Mouse (Mus musculus) small intestine, adult 2 months (tissue): Measurements from ENCODE around the gene Usp3. TPM values are rescaled to one million over a fixed set of nuclear protein-coding genes. Genes with fewer than 3 reads are reported as not detected.

Experiments used
- H3K27ac ChIP-seq: fragments of 200-500 bp; 2 replicates; pipeline ENCODE4 v1.5.1; 2012; ENCODE audit warnings: low read depth, low read length, control low read depth, inconsistent platforms; ENCODE audit not compliant: insufficient read depth
- H3K27me3 ChIP-seq: fragments of 200-500 bp; 2 replicates; pipeline ENCODE4 v1.6.1; 2012; ENCODE audit warnings: mild to moderate bottlenecking, moderate library complexity, low read length, inconsistent platforms; ENCODE audit not compliant: control insufficient read depth, insufficient read depth
- H3K36me3 ChIP-seq: fragments of 200-500 bp; 2 replicates; pipeline ENCODE4 v1.6.1; 2012; ENCODE audit warnings: mild to moderate bottlenecking, low read length, control low read depth, inconsistent platforms; ENCODE audit not compliant: control insufficient read depth, insufficient read depth
- H3K4me1 ChIP-seq: fragments of 200-500 bp; 2 replicates; pipeline ENCODE4 v1.6.1; 2012; ENCODE audit warnings: low read length, inconsistent platforms, mixed read lengths; ENCODE audit not compliant: control insufficient read depth, insufficient read depth, insufficient read length
- H3K4me3 ChIP-seq: fragments of 200-500 bp; 2 replicates; pipeline ENCODE4 v1.5.1; 2012; ENCODE audit warnings: low read depth, mild to moderate bottlenecking, control low read depth, inconsistent platforms, low read length, moderate library complexity
- CTCF ChIP-seq: fragments of 200-500 bp; IDR thresholded peaks from 2 replicates; pipeline ENCODE4 v1.5.1; 2012; ENCODE audit warnings: low read depth, mild to moderate bottlenecking, control low read depth, inconsistent platforms, low read length, moderate library complexity, mixed read lengths; ENCODE audit not compliant: insufficient replicate concordance, insufficient read length; ENCODE audit errors: extremely low read depth
- POLR2A ChIP-seq: fragments of 200-500 bp; IDR thresholded peaks from 2 replicates; pipeline ENCODE4 v1.6.1; 2012; ENCODE audit warnings: low read depth, mild to moderate bottlenecking, control low read depth, inconsistent platforms, low read length, moderate library complexity
- WGBS: fragments of 180-500 bp; shearing (Covaris S2); methylation state at CpG from one replicate; pipeline ENCODE4 v1.1.7; 2018; 5-methylcytosine and 5-hydroxymethylcytosine counted together
- polyA plus RNA-seq: library from polyadenylated mRNA; depleted of rRNA; stranded (reverse); fragments of >200 nt; gene quantifications from 2 replicates; pipeline ENCODE4 v1.2.3, GENCODE M21; 2012

Gene Usp3
- polyA plus RNA-seq, 1 experiment, result 19.8 TPM

DNA sequence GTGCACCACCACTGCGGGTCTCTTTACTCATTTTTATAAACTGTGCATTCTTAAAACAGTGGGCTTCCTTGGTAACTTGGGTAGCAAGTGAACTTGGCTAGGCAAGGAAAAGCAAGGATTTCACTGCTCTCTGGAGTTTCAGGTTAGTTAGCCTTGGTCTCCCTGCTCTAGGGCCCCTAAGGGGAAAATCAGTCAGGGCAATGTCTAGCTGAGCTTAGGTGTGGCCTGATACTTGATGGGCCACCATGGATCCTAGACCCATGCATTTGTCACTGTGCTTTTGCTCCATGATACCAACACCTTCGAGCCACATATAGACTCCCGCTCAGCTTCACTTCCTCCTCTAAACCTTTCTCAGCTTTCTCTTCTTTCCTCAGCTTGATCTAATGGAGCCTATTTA is 71.3 kb downstream of the Usp3 start:
- WGBS, result 96% methylated on average over 3 of the region's 3 CpGs
- no peak overlapping the region for H3K27ac ChIP-seq
- no peaks in the 10 kb centered on the region for H3K4me1 ChIP-seq
- no peaks in the 10 kb centered on the region for H3K27me3 ChIP-seq
- H3K4me3 ChIP-seq, result no peak overlapping the region
- TF ChIP-seq POLR2A, result no peak
- TF ChIP-seq CTCF, result no peak
- peaks cover 71% of the 10 kb centered on the region for H3K36me3 ChIP-seq

DNA sequence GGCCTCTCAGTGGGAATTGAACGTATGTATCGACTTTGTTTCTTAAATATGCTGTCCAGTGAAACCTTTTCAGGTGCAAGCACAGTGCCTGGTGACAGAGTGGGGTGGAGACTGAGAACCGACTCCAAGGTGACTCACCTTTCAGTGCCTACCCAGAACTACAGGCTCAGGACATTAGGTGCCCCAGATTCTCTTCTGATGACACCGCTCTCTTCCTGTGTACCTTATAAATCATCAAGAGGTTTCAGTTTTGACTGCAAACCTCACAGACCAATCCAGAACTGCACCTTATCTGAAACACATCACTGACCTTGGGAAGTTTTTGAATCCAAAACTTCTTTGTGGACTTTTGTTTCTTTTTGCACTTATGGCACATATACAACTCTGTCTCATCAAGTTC is 72.6 kb downstream of the Usp3 start:
- WGBS, result 87% methylated on average over 4 of the region's 4 CpGs
- TF ChIP-seq CTCF (no peak), POLR2A (no peak)
- Histone ChIP-seq H3K27ac (no peak overlapping the region), H3K36me3 (peaks cover 66% of the 10 kb centered on the region), H3K4me3 (no peak overlapping the region), H3K4me1 (no peaks in the 10 kb centered on the region), H3K27me3 (no peaks in the 10 kb centered on the region)

DNA sequence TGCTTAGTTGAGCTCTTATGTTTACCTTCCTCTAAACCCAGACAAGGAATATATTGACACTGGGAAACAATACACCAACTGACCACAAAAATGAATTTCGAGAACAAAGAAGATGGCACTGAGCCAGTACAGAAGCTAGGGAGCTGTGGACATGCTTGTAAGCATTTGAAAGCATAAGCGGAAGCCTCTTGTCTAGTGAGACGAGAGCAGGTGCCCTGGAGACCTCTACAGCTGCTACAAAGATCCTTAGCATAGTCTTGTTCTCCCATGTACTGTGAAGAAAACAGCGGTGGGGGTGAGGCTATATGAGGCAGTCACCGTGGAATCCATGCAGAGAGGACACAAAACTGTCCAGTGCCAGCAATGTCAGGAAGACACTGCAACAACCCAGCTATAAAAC is 74.0 kb downstream of the Usp3 start:
- peaks cover 58% of the 10 kb centered on the region for H3K36me3 ChIP-seq
- H3K4me1 ChIP-seq, result peaks cover 5% of the 10 kb centered on the region
- WGBS, result 67% methylated on average over 5 of the region's 5 CpGs
- H3K27me3 ChIP-seq, result no peaks in the 10 kb centered on the region
- no peak overlapping the region for H3K4me3 ChIP-seq
- H3K27ac ChIP-seq, result no peak overlapping the region
- TF ChIP-seq CTCF (no peak), POLR2A (no peak)

- TF ChIP-seq CTCF (no peak), POLR2A (no peak)
- H3K4me3 ChIP-seq, result no peak overlapping the region
- no peak overlapping the region for H3K27ac ChIP-seq
- H3K4me1 ChIP-seq, result peaks cover 10% of the 10 kb centered on the region
- WGBS, result 83% methylated on average over 5 of the region's 5 CpGs
- no peaks in the 10 kb centered on the region for H3K27me3 ChIP-seq
- peaks cover 53% of the 10 kb centered on the region for H3K36me3 ChIP-seq
Observed at GRCm38 (mm10) chr9:66518251-66518650, 74.7 kb downstream of the Usp3 start.

GRCm38 (mm10) chr9:66517746-66518145 is 75.2 kb downstream of the Usp3 start:
- H3K4me3 ChIP-seq, result no peak overlapping the region
- TF ChIP-seq CTCF (no peak), POLR2A (no peak)
- no peaks in the 10 kb centered on the region for H3K27me3 ChIP-seq
- WGBS, result 91% methylated on average over 10 of the region's 10 CpGs
- peaks cover 12% of the 10 kb centered on the region for H3K4me1 ChIP-seq
- H3K36me3 ChIP-seq, result peaks cover 51% of the 10 kb centered on the region
- H3K27ac ChIP-seq, result no peak overlapping the region

GRCm38 (mm10) chr9:66516296-66516940 is 76.5 kb downstream of the Usp3 start:
- H3K27ac ChIP-seq, result no peak overlapping the region
- 74% methylated on average over 6 of the region's 6 CpGs for WGBS
- H3K4me3 ChIP-seq, result no peak overlapping the region
- H3K4me1 ChIP-seq, result peaks cover 16% of the 10 kb centered on the region
- H3K27me3 ChIP-seq, result no peaks in the 10 kb centered on the region
- no peak for TF ChIP-seq CTCF
- TF ChIP-seq POLR2A, result no peak
- peaks cover 45% of the 10 kb centered on the region for H3K36me3 ChIP-seq

DNA sequence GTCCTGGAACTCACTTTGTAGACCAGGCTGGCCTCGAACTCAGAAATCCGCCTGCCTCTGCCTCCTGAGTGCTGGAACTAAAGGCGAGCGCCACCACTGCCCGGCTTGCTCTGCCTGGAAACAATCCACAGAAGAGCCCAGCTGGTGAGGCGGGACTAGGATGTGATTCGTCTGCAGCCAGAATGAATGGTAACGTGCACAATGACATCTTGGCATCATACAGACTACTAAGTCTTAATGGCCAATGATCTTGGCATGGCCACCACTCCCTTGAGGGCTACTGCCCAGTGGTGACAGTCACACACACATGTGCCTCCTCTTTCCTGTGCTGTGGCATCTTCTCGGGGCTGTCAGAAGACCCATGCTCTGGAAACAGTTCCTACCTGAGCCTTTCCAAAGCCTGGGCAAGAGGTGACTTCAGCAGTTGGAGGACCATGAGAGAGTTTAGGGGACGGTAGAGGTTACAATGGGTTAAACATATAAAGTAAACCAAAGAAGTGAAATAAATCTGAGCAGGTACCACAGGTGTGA is 77.2 kb downstream of the Usp3 start:
- WGBS, result 86% methylated on average over 10 of the region's 10 CpGs
- no peak overlapping the region for H3K4me3 ChIP-seq
- H3K27me3 ChIP-seq, result no peaks in the 10 kb centered on the region
- no peak overlapping the region for H3K27ac ChIP-seq
- H3K4me1 ChIP-seq, result peaks cover 16% of the 10 kb centered on the region
- no peak for TF ChIP-seq CTCF
- no peak for TF ChIP-seq POLR2A
- peaks cover 41% of the 10 kb centered on the region for H3K36me3 ChIP-seq
